Mouse (Mus musculus): ENCODE measurements at regions not wholly inside any gene's neighbourhood (a gene's known extent, or its start where the extent isn't known, plus 50 kb on each side); places are given as distances from the start of the nearest gene placed in this dataset.

DNA sequence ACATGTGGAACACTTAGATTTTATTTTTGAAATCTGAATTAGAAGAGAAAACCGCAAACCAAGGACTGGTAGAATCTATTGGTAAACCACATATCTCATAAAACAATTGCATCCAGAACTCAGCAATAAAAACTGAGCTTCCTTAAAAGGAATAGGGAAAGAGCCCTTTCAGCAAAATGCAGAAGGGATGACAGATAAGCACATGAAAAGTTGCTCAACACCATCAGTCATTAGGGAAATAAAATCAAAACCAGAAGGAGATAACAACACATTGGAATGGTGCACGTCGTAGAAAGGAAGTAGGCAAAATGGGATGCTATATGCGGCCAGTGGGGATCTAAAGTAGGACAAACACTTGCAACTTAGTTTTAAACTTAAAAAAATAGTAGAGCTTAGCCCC is 110.0 kb upstream of the Cblb start:
- DNase-seq (ENCODE audit: low spot score), result no peak
- no peaks in the 10 kb centered on the region for H3K9me3 ChIP-seq

GRCm38 (mm10) chr16:51922589-51922988 is 108.4 kb upstream of the Cblb start:
- Histone ChIP-seq H3K27me3 (ENCODE audit: insufficient read depth, poor library complexity, severe bottlenecking) (no peaks in the 10 kb centered on the region), H3K27ac (no peak overlapping the region), H3K9me3 (no peaks in the 10 kb centered on the region), H3K4me3 (no peak overlapping the region), H3K4me1 (no peaks in the 10 kb centered on the region), H3K36me3 (no peaks in the 10 kb centered on the region)
- 91% methylated on average over 3 of the region's 3 CpGs for WGBS
- no peak for DNase-seq (ENCODE audit: low spot score)

More for the DNA sequence above, 110.0 kb upstream of the Cblb start:
- H3K27me3 ChIP-seq (ENCODE audit: insufficient read depth, poor library complexity, severe bottlenecking), result no peaks in the 10 kb centered on the region
- 76% methylated on average over 4 of the region's 4 CpGs for WGBS
- no peaks in the 10 kb centered on the region for H3K4me1 ChIP-seq
- H3K36me3 ChIP-seq, result no peaks in the 10 kb centered on the region
- no peak overlapping the region for H3K27ac ChIP-seq
- H3K4me3 ChIP-seq, result no peak overlapping the region

DNA sequence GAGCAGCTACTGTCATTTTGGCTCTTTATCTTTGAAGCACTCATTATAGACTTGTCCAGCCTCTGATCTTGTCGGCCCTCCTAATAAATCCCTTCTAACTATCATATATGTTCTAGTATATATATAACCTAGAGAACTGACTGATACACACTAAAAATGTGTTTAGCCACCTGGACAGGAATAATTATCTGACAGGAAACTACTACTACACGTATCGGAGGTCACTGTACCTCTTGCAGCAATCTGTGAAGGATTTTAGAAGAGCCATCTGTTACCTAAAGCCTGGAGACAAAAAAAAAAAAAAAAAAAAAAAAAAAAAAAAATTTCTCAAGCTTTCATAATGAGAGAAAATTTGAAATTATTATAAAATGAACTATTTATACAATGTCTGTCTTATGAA is 105.4 kb upstream of the Cblb start:
- Histone ChIP-seq H3K9me3 (no peaks in the 10 kb centered on the region), H3K4me3 (no peak overlapping the region), H3K4me1 (no peaks in the 10 kb centered on the region), H3K27ac (no peak overlapping the region), H3K27me3 (ENCODE audit: insufficient read depth, poor library complexity, severe bottlenecking) (no peaks in the 10 kb centered on the region), H3K36me3 (no peaks in the 10 kb centered on the region)
- 80% methylated on average over 3 of the region's 3 CpGs for WGBS
- no peak for DNase-seq (ENCODE audit: low spot score)

GRCm38 (mm10) chr16:51933122-51933521 is 97.9 kb upstream of the Cblb start:
- Histone ChIP-seq H3K27me3 (ENCODE audit: insufficient read depth, poor library complexity, severe bottlenecking) (no peaks in the 10 kb centered on the region), H3K27ac (no peak overlapping the region)

GRCm38 (mm10) chr16:51933965-51934364 is 97.1 kb upstream of the Cblb start:
- no peak overlapping the region for H3K4me3 ChIP-seq
- H3K27ac ChIP-seq, result no peak overlapping the region
- 72% methylated on average over 3 of the region's 3 CpGs for WGBS
- no peaks in the 10 kb centered on the region for H3K36me3 ChIP-seq
- H3K27me3 ChIP-seq (ENCODE audit: insufficient read depth, poor library complexity, severe bottlenecking), result no peaks in the 10 kb centered on the region
- no peaks in the 10 kb centered on the region for H3K9me3 ChIP-seq
- DNase-seq (ENCODE audit: low spot score), result no peak
- no peaks in the 10 kb centered on the region for H3K4me1 ChIP-seq

More at GRCm38 (mm10) chr16:51933122-51933521, 97.9 kb upstream of the Cblb start:
- Histone ChIP-seq H3K4me1 (no peaks in the 10 kb centered on the region), H3K36me3 (no peaks in the 10 kb centered on the region), H3K4me3 (no peak overlapping the region), H3K9me3 (no peaks in the 10 kb centered on the region)
- WGBS, result 78% methylated on average over 2 of the region's 2 CpGs
- no peak for DNase-seq (ENCODE audit: low spot score)

DNA sequence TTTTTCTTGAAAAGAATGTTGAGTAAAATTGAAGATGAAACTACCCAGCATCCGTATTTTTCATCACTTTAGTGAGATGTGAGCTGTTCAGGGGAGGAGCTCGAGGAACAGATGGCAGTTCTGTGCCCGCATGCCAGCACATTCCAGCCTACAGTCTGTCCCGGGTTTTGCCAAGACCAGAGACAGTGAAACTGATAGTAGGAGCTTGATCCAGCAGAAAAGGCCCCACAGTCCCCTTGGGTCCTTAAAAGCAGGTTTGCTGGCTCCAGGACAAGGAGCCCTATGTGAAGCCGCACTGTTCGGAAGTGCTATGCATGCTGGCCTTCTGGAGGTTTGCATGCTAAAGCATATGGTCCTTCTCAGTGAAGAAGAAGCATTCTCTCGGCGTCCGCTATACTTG is 93.7 kb upstream of the Cblb start:
- Histone ChIP-seq H3K4me1 (no peaks in the 10 kb centered on the region), H3K27me3 (ENCODE audit: insufficient read depth, poor library complexity, severe bottlenecking) (no peaks in the 10 kb centered on the region), H3K4me3 (no peak overlapping the region), H3K27ac (no peak overlapping the region), H3K9me3 (no peaks in the 10 kb centered on the region), H3K36me3 (no peaks in the 10 kb centered on the region)
- WGBS, result 85% methylated on average over 9 of the region's 9 CpGs
- DNase-seq (ENCODE audit: low spot score), result no peak

DNA sequence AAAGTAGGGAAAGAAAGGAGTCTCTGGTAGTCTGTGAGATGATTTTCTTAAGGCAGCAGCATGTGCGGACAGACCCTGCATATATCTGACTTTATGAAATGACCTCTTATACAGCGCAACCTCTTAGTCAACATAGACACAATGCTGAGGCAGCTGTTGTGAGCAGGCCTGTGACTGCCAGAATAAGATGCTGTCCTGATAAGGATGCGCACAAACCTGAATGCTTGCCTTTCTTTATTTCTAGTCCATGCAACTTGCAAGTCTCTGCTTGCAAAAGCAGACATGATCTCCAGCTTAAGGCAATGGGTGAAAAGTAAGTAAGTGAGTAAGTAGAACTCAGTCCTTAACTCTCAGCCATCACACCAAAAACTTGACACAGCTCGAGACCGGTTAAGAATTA is 92.0 kb upstream of the Cblb start:
- Histone ChIP-seq H3K4me1 (no peaks in the 10 kb centered on the region), H3K27me3 (ENCODE audit: insufficient read depth, poor library complexity, severe bottlenecking) (no peaks in the 10 kb centered on the region), H3K36me3 (no peaks in the 10 kb centered on the region), H3K27ac (no peak overlapping the region), H3K4me3 (no peak overlapping the region), H3K9me3 (no peaks in the 10 kb centered on the region)
- WGBS, result 87% methylated on average over 5 of the region's 5 CpGs
- DNase-seq (ENCODE audit: low spot score), result no peak

GRCm38 (mm10) chr16:51940574-51940973 is 90.5 kb upstream of the Cblb start:
- H3K4me1 ChIP-seq, result no peaks in the 10 kb centered on the region
- no peak overlapping the region for H3K27ac ChIP-seq
- H3K4me3 ChIP-seq, result no peak overlapping the region
- no peaks in the 10 kb centered on the region for H3K27me3 ChIP-seq (ENCODE audit: insufficient read depth, poor library complexity, severe bottlenecking)
- DNase-seq (ENCODE audit: low spot score), result no peak
- no peaks in the 10 kb centered on the region for H3K36me3 ChIP-seq
- H3K9me3 ChIP-seq, result no peaks in the 10 kb centered on the region

DNA sequence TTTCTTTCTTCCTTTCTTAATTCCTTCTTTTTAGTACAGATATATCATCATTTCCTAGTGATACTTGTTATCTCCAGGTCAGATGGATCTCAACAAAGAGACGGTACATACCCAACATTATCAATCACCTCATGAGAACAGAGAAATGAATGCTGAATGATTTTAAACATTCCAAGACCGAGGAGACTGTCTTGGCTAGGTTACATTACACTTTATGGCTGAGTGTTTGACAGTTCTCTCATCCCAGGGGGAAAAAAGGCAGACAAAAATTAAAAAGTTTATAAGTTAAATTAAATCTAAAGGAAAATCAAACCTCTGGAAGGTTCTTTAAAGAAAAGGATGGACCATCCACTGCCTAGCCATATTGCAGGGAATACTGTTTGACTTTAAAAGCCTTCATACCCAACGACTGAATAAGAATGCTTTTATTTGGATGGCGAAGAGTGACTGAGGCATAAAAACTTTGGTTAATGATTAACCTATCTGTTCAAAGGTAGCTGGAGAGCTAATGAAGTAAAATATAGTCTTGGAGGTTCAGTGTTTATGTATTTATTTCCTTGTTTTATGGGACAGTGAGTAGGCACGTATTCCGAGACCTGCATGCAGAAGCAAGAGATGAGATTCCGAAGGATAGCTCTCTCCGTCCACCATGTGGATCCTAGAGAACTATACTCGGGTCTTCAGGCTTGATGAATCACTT is 88.4 kb upstream of the Cblb start:
- Histone ChIP-seq H3K4me1 (no peaks in the 10 kb centered on the region), H3K27me3 (ENCODE audit: insufficient read depth, poor library complexity, severe bottlenecking) (no peaks in the 10 kb centered on the region), H3K4me3 (no peak overlapping the region), H3K9me3 (no peaks in the 10 kb centered on the region), H3K36me3 (no peaks in the 10 kb centered on the region), H3K27ac (no peak overlapping the region)
- 82% methylated on average over 9 of the region's 9 CpGs for WGBS
- no peak for DNase-seq (ENCODE audit: low spot score)

DNA sequence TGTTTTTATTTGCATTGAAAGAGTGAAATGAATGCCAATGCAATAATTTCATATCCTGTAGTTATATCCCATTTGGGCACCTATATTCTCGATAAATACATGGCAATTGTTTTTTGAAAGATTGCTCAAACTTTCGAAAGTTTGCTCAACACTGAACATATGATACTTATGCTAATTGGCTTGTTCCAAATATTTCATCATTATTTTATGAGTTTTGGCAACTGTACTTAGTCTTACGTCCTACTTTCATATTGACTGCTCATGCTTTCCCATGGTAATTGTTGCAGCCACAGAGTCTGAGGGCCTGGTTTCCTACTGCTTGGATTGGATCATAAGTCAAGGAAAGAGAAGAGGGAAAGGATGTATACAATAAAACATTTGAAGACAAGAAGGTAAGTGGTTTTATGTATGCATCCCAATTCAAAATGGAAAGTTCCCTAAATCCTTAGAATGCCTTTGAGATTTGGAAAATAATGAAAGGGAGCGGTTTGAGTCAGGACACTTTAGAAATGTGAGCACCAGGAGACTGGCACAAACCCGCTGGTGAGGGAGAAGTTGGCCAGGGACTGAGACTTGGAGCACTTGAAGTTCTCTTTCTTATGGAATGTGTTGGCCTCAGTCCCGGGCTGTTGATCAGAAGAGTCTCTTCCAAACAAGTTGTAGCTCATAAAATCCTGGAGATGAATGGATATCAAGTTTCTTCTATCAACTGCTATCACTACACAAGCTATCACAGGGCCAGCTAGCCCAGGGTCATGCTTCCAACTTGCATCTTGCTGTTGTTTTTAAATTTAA is 63.8 kb upstream of the Cblb start:
- H3K9me3 ChIP-seq, result no peaks in the 10 kb centered on the region
- 81% methylated on average over 6 of the region's 6 CpGs for WGBS
- no peaks in the 10 kb centered on the region for H3K36me3 ChIP-seq
- H3K4me3 ChIP-seq, result no peak overlapping the region
- no peak overlapping the region for H3K27ac ChIP-seq
- H3K27me3 ChIP-seq (ENCODE audit: insufficient read depth, poor library complexity, severe bottlenecking), result no peaks in the 10 kb centered on the region
- H3K4me1 ChIP-seq, result no peaks in the 10 kb centered on the region
- DNase-seq (ENCODE audit: low spot score), result no peak
